Mouse (Mus musculus) neural tube, embryonic 11.5 days (tissue): ENCODE measurements around the gene Cacna1e. TPM values are rescaled to one million over a fixed set of nuclear protein-coding genes. Genes with fewer than 3 reads are reported as not detected.

Experiments
- ATAC-seq: fragments of 200-750 bp; cut with Nextera tagmentation; 2 replicates; pipeline ENCODE4 v1.8.0; 2017; ENCODE audit warnings: moderate number of reproducible peaks, mild to moderate bottlenecking, moderate TSS enrichment, moderate library complexity; ENCODE audit not compliant: insufficient read depth, low FRiP score, low TSS enrichment
- DNase-seq: peaks from one replicate; pipeline ENCODE4 v3.0.0-alpha.2; 2015; ENCODE audit warnings: low spot score
- H3K27ac ChIP-seq: fragments of 300-500 bp; sonication (generic); 2 replicates; pipeline ENCODE4 v1.5.1; 2014; ENCODE audit warnings: low read depth, mild to moderate bottlenecking, low read length
- H3K27me3 ChIP-seq: fragments of 300-500 bp; sonication (generic); 2 replicates; pipeline ENCODE4 v1.6.1; 2014; ENCODE audit warnings: mild to moderate bottlenecking, low read length, mixed read lengths; ENCODE audit not compliant: control insufficient read depth, insufficient read depth
- H3K36me3 ChIP-seq: fragments of 300-500 bp; sonication (generic); 2 replicates; pipeline ENCODE4 v1.6.1; 2014; ENCODE audit warnings: mild to moderate bottlenecking, low read length, moderate library complexity, mixed read lengths; ENCODE audit not compliant: control insufficient read depth, insufficient read depth
- H3K4me1 ChIP-seq: fragments of 300-500 bp; sonication (generic); 2 replicates; pipeline ENCODE4 v1.6.1; 2014; ENCODE audit warnings: low read length, mixed read lengths; ENCODE audit not compliant: control insufficient read depth, insufficient read depth
- H3K4me2 ChIP-seq: fragments of 300-500 bp; sonication (generic); 2 replicates; pipeline ENCODE4 v1.6.1; 2014; ENCODE audit warnings: low read depth, mild to moderate bottlenecking, moderate library complexity
- H3K4me3 ChIP-seq: fragments of 300-500 bp; sonication (generic); 2 replicates; pipeline ENCODE4 v1.5.1; 2014; ENCODE audit warnings: low read depth, low read length
- H3K9ac ChIP-seq: fragments of 300-500 bp; sonication (generic); 2 replicates; pipeline ENCODE4 v1.6.1; 2014; ENCODE audit warnings: mild to moderate bottlenecking, low read length
- H3K9me3 ChIP-seq: fragments of 300-500 bp; sonication (generic); 2 replicates; pipeline ENCODE4 v1.6.1; 2016; ENCODE audit warnings: low read length; ENCODE audit not compliant: control insufficient read depth
- WGBS: fragments of 180-500 bp; shearing (Covaris S2); extraction: QIAGEN DNeasy Blood & Tissue Kit; methylation state at CpG from one replicate; pipeline ENCODE4 v1.1.7; 2014; 5-methylcytosine and 5-hydroxymethylcytosine counted together
- polyA plus RNA-seq: library from polyadenylated mRNA; unstranded; fragments of >200 nt; fragmentation: Nextera tagmentation; extraction: Ambion mirVana; gene quantifications from 2 replicates; pipeline ENCODE4 v1.2.1, GENCODE M21; 2014

Gene Cacna1e
- polyA plus RNA-seq, 1 experiment from 2014 or later, result 2.8 TPM

- peak overlapping the region; percentile 29 for H3K4me3 ChIP-seq
- 4% methylated on average over 19 of the region's 19 CpGs for WGBS
- H3K27me3 ChIP-seq, result peaks cover 44% of the 10 kb centered on the region
- 0 out of 2 replicates have a peak, but pooled peaks cover 4% of the 10 kb centered on the region for H3K4me1 ChIP-seq
- no peaks in the 10 kb centered on the region for H3K9me3 ChIP-seq
- peak overlapping the region; percentile 65 for H3K4me2 ChIP-seq
- peak overlapping the region; percentile 35 for H3K9ac ChIP-seq
- no peak overlapping the region for H3K27ac ChIP-seq
- peak; percentile 49; the same call in 1 of the 2 replicates for ATAC-seq
- no peaks in the 10 kb centered on the region for H3K36me3 ChIP-seq
- peak; percentile 63 for DNase-seq
These were observed 160.6 kb downstream of the Cacna1e start for GRCm38 (mm10) chr1:154723537-154724286.

- H3K4me1 ChIP-seq, result 0 out of 2 replicates have a peak, but pooled peaks cover 4% of the 10 kb centered on the region
- WGBS, result 41% methylated on average over 6 of the region's 6 CpGs
- ATAC-seq (peak; percentile 52; the same call in 1 of the 2 replicates), DNase-seq (no peak)
- H3K9me3 ChIP-seq, result no peaks in the 10 kb centered on the region
- H3K4me3 ChIP-seq, result peak overlapping the region; percentile 29
- H3K4me2 ChIP-seq, result peak overlapping the region; percentile 65
- no peaks in the 10 kb centered on the region for H3K36me3 ChIP-seq
- peaks cover 40% of the 10 kb centered on the region for H3K27me3 ChIP-seq
- H3K27ac ChIP-seq, result no peak overlapping the region
- H3K9ac ChIP-seq, result peak overlapping the region; percentile 35; the same call in 1 of the 2 replicates
These were observed 161.2 kb downstream of the Cacna1e start for GRCm38 (mm10) chr1:154723078-154723477.

GRCm38 (mm10) chr1:154715596-154715995 lies 168.7 kb downstream of the Cacna1e start:
- Histone ChIP-seq H3K27me3 (no peaks in the 10 kb centered on the region), H3K27ac (no peak overlapping the region), H3K9ac (no peak overlapping the region), H3K4me1 (no peaks in the 10 kb centered on the region), H3K4me3 (no peak overlapping the region), H3K4me2 (no peak overlapping the region), H3K36me3 (no peaks in the 10 kb centered on the region), H3K9me3 (no peaks in the 10 kb centered on the region)
- WGBS, result 86% methylated on average over 7 of the region's 7 CpGs
- DNase-seq (no peak), ATAC-seq (no peak)

- Histone ChIP-seq H3K9me3 (no peaks in the 10 kb centered on the region), H3K27me3 (no peaks in the 10 kb centered on the region), H3K4me1 (no peaks in the 10 kb centered on the region), H3K36me3 (no peaks in the 10 kb centered on the region), H3K4me3 (no peak overlapping the region), H3K27ac (no peak overlapping the region), H3K4me2 (no peak overlapping the region), H3K9ac (no peak overlapping the region)
- 89% methylated on average over 4 of the region's 4 CpGs for WGBS
- DNase-seq (no peak), ATAC-seq (no peak)
These were observed 171.6 kb downstream of the Cacna1e start for GRCm38 (mm10) chr1:154712747-154713146.

GRCm38 (mm10) chr1:154707584-154708290 lies 176.6 kb downstream of the Cacna1e start:
- Histone ChIP-seq H3K4me1 (0 out of 2 replicates have a peak, but pooled peaks cover 7% of the 10 kb centered on the region), H3K9me3 (no peaks in the 10 kb centered on the region), H3K4me3 (no peak overlapping the region), H3K4me2 (no peak overlapping the region), H3K36me3 (no peaks in the 10 kb centered on the region), H3K27me3 (no peaks in the 10 kb centered on the region), H3K27ac (no peak overlapping the region), H3K9ac (no peak overlapping the region)
- ATAC-seq, result no peak
- WGBS, result 88% methylated on average over 4 of the region's 4 CpGs
- DNase-seq, result no peak

GRCm38 (mm10) chr1:154706974-154707373 lies 177.3 kb downstream of the Cacna1e start:
- Histone ChIP-seq H3K9ac (no peak overlapping the region), H3K4me2 (no peak overlapping the region), H3K27ac (0 out of 2 replicates have a peak overlapping the region, but pooled peaks have one; percentile 14), H3K27me3 (no peaks in the 10 kb centered on the region), H3K4me3 (no peak overlapping the region), H3K4me1 (0 out of 2 replicates have a peak, but pooled peaks cover 7% of the 10 kb centered on the region), H3K9me3 (no peaks in the 10 kb centered on the region), H3K36me3 (no peaks in the 10 kb centered on the region)
- ATAC-seq (no peak), DNase-seq (no peak)
- 76% methylated on average over 8 of the region's 8 CpGs for WGBS

GRCm38 (mm10) chr1:154705882-154706565 lies 178.3 kb downstream of the Cacna1e start:
- H3K27ac ChIP-seq, result no peak overlapping the region
- DNase-seq, result no peak
- ATAC-seq, result peak; percentile 48; the same call in 1 of the 2 replicates
- H3K4me3 ChIP-seq, result no peak overlapping the region
- H3K4me1 ChIP-seq, result 0 out of 2 replicates have a peak, but pooled peaks cover 7% of the 10 kb centered on the region
- H3K9ac ChIP-seq, result no peak overlapping the region
- H3K36me3 ChIP-seq, result no peaks in the 10 kb centered on the region
- 28% methylated on average over 7 of the region's 7 CpGs for WGBS
- H3K27me3 ChIP-seq, result no peaks in the 10 kb centered on the region
- no peak overlapping the region for H3K4me2 ChIP-seq
- H3K9me3 ChIP-seq, result no peaks in the 10 kb centered on the region

- Histone ChIP-seq H3K9me3 (no peaks in the 10 kb centered on the region), H3K36me3 (no peaks in the 10 kb centered on the region), H3K27ac (no peak overlapping the region), H3K9ac (no peak overlapping the region), H3K27me3 (no peaks in the 10 kb centered on the region), H3K4me1 (0 out of 2 replicates have a peak, but pooled peaks cover 7% of the 10 kb centered on the region), H3K4me3 (no peak overlapping the region), H3K4me2 (no peak overlapping the region)
- DNase-seq (no peak), ATAC-seq (no peak)
- WGBS, result 64% methylated on average over 11 of the region's 11 CpGs
These were observed 179.6 kb downstream of the Cacna1e start for GRCm38 (mm10) chr1:154704558-154705185.
